Comparison of ENCODE assay signal across 9 mouse cellular contexts in genomic region chr19:58117595-58117994, GRCm38 (mm10).
"Had no signal": no experiment of that assay in that cellular context is flagged by ENCODE, and none has a peak within 500 bp of the region (broad histone marks: within the 10 kb centered on the region; RNA-seq: fewer than 3 reads in every experiment).

No protein-coding gene starts in this region.

- H3K9ac ChIP-seq: kidney, embryonic 15.5 days; limb, embryonic 12.5 days; liver, embryonic 13.5 days; liver, postnatal 0 days; midbrain, embryonic 15.5 days; neural tube, embryonic 12.5 days had no signal

- H3K9me3 ChIP-seq: kidney, embryonic 15.5 days; limb, embryonic 12.5 days; liver, embryonic 13.5 days; midbrain, embryonic 15.5 days; neural tube, embryonic 12.5 days had no signal

- H3K4me3 ChIP-seq: kidney, embryonic 15.5 days; limb, embryonic 12.5 days; liver, embryonic 13.5 days; midbrain, embryonic 15.5 days; neural tube, embryonic 12.5 days had no signal

- H3K36me3 ChIP-seq: kidney, embryonic 15.5 days; limb, embryonic 12.5 days; liver, embryonic 13.5 days; midbrain, embryonic 15.5 days; neural tube, embryonic 12.5 days had no signal

- DNase-seq: kidney, postnatal 14 days; liver; liver, embryonic 13.5 days; liver, postnatal 0 days; thymus, postnatal 36 days had no signal

- H3K4me2 ChIP-seq: kidney, embryonic 15.5 days; limb, embryonic 12.5 days; liver, embryonic 13.5 days; midbrain, embryonic 15.5 days; neural tube, embryonic 12.5 days had no signal

- H3K27ac ChIP-seq: kidney, embryonic 15.5 days; limb, embryonic 12.5 days; liver, embryonic 13.5 days; midbrain, embryonic 15.5 days; neural tube, embryonic 12.5 days had no signal

- H3K27me3 ChIP-seq: kidney, embryonic 15.5 days; liver, embryonic 13.5 days; midbrain, embryonic 15.5 days; neural tube, embryonic 12.5 days had no signal

- H3K4me1 ChIP-seq: liver, embryonic 13.5 days had no signal
